Mouse (Mus musculus) ES-Bruce4 (cell line): ENCODE data around the gene Ulk1.

Experiments
- CTCF ChIP-seq: IDR thresholded peaks from one replicate; pipeline ENCODE4 v1.8.1; 2011; ENCODE audit warnings: low read depth, low read length
- EP300 ChIP-seq: IDR thresholded peaks from 2 replicates; pipeline ENCODE4 v1.6.1; 2011; ENCODE audit warnings: low read depth, low read length; ENCODE audit not compliant: insufficient read depth
- POLR2A ChIP-seq: IDR thresholded peaks from one replicate; pipeline ENCODE4 v1.8.1; 2011; ENCODE audit warnings: low read length; ENCODE audit not compliant: insufficient read depth

DNA sequence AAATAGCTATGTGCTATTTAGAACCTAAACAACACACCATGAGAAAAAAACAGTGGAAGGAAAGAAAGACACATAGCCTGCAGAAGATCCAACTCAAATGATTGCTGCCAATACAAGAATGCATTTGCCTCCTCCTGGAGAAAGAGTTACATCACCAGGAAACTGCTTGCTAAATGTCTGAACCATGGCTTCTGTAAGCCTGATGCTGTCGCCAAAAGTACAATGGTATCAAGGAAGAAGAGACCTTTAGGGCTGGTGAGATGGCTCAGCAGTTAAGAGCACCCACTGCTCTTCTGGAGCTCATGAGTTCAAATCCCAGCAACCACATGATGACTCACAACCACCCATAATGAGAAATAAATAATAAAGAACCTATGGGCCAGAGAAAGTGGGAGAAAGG is 64.9 kb downstream of the Ulk1 start:
- TF ChIP-seq CTCF = no peak
- TF ChIP-seq EP300 = no peak
- no peak for TF ChIP-seq POLR2A
